In the genomic region with DNA sequence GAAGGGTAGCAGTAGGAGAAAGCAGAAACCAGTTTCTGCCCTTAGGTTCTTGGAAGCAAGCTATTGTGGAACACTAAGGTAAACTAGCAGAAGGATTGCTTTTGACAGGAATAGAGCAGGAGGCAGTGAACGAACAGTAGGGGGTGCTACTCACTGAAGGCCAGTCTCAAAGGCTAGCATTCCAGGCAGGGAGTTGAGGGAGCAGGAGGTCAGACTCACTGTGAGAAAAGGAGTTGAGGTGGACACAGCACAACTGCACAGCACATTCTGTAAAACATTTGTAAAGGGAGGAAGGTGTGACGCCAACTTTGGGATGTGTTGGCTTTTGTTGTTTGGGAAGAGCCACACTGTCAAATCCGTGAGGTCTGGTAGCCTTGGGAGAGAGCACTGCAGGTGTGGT, we compare ENCODE assay signal across 7 mouse cellular contexts. TPM values are rescaled to one million over a fixed set of nuclear protein-coding genes. Genes with fewer than 3 reads are reported as not detected.
DNase-seq lines count a peak whose midpoint lies in the region; ATAC-seq and TF ChIP-seq lines count a peak whose summit lies in the region.

No protein-coding gene starts in this region.

- H3K4me3 ChIP-seq in thymus, adult 2 months (ENCODE audit: control insufficient read depth, insufficient read depth, low read length) = no peak overlapping the region
- H3K4me3 ChIP-seq in embryonic facial prominence, embryonic 10.5 days = no peak overlapping the region
- no peak overlapping the region for H3K4me3 ChIP-seq in liver, embryonic 13.5 days (replicated peaks)
- no peak overlapping the region for H3K4me3 ChIP-seq in small intestine, adult 2 months (ENCODE audit: low read depth, low read length)

- no peaks in the 10 kb centered on the region for H3K9me3 ChIP-seq in embryonic facial prominence, embryonic 10.5 days
- no peaks in the 10 kb centered on the region for H3K9me3 ChIP-seq in liver, embryonic 13.5 days (replicated peaks)

- DNase-seq in thymus, adult 2 months = peak; percentile 44
- DNase-seq in thymus, adult 18-20 months = no peak
- DNase-seq in adrenal gland, postnatal 14 days = peak; percentile 79
- peak; percentile 42 for DNase-seq in embryonic facial prominence, embryonic 10.5 days (ENCODE audit: low spot score)
- DNase-seq in heart, postnatal 4 days = peak; percentile 72
- DNase-seq in liver, embryonic 13.5 days = peak; percentile 31

- no peaks in the 10 kb centered on the region for H3K36me3 ChIP-seq in thymus, adult 2 months (ENCODE audit: control insufficient read depth, insufficient read depth, low read length)
- H3K36me3 ChIP-seq in embryonic facial prominence, embryonic 10.5 days (replicated peaks) = 0 out of 2 replicates have a peak, but pooled peaks cover 8% of the 10 kb centered on the region
- no peaks in the 10 kb centered on the region for H3K36me3 ChIP-seq in liver, embryonic 13.5 days
- H3K36me3 ChIP-seq in small intestine, adult 2 months (ENCODE audit: control insufficient read depth, insufficient read depth, low read length) = peaks cover 3% of the 10 kb centered on the region; the same call in 1 of the 2 replicates

- ATAC-seq in liver, embryonic 13.5 days (ENCODE audit: low read depth) = no peak

- peaks cover 9% of the 10 kb centered on the region for H3K4me1 ChIP-seq in thymus, adult 2 months (replicated peaks; ENCODE audit: control insufficient read depth, insufficient read depth, low read length)
- H3K4me1 ChIP-seq in embryonic facial prominence, embryonic 10.5 days = peaks cover 14% of the 10 kb centered on the region
- peaks cover 60% of the 10 kb centered on the region for H3K4me1 ChIP-seq in liver, embryonic 13.5 days (replicated peaks)
- peaks cover 6% of the 10 kb centered on the region for H3K4me1 ChIP-seq in small intestine, adult 2 months (ENCODE audit: control insufficient read depth, insufficient read depth, insufficient read length, low read length)

- 0 out of 2 replicates have a peak overlapping the region, but pooled peaks have one; percentile 24 for H3K9ac ChIP-seq in liver, embryonic 13.5 days

- WGBS in thymus, adult 2 months = 72% methylated on average over 3 of the region's 3 CpGs
- 37% methylated on average over 3 of the region's 3 CpGs for WGBS in embryonic facial prominence, embryonic 10.5 days
- WGBS in liver, embryonic 13.5 days (ENCODE audit: insufficient replicate concordance) = 47% methylated on average over 3 of the region's 3 CpGs
- 34% methylated on average over 3 of the region's 3 CpGs for WGBS in small intestine, adult 2 months

- no peak overlapping the region for H3K27ac ChIP-seq in thymus, adult 2 months (ENCODE audit: control insufficient read depth, insufficient read depth, low read length)
- no peak overlapping the region for H3K27ac ChIP-seq in embryonic facial prominence, embryonic 10.5 days (replicated peaks)
- H3K27ac ChIP-seq in liver, embryonic 13.5 days = peak overlapping the region; percentile 18
- no peak overlapping the region for H3K27ac ChIP-seq in small intestine, adult 2 months (ENCODE audit: insufficient read depth, low read depth, low read length)

- no peak for TF ChIP-seq CTCF in thymus, adult 2 months (IDR thresholded peaks at IDR 0.05; ENCODE audit: borderline replicate concordance, control insufficient read depth, extremely low read depth, insufficient read depth, low read length, poor library complexity)
- peak; percentile 75; the same call in 1 of the 2 replicates for TF ChIP-seq CTCF in small intestine, adult 2 months (IDR thresholded peaks at IDR 0.05; ENCODE audit: extremely low read depth, insufficient read length, insufficient replicate concordance, low read depth, low read length)

- peak overlapping the region; percentile 49 for H3K4me2 ChIP-seq in liver, embryonic 13.5 days

- H3K27me3 ChIP-seq in thymus, adult 2 months (ENCODE audit: control insufficient read depth, insufficient read depth, low read length) = no peaks in the 10 kb centered on the region
- no peaks in the 10 kb centered on the region for H3K27me3 ChIP-seq in embryonic facial prominence, embryonic 10.5 days (replicated peaks; ENCODE audit: low read depth, poor library complexity, severe bottlenecking)
- no peaks in the 10 kb centered on the region for H3K27me3 ChIP-seq in liver, embryonic 13.5 days
- H3K27me3 ChIP-seq in small intestine, adult 2 months (ENCODE audit: control insufficient read depth, insufficient read depth, low read length) = no peaks in the 10 kb centered on the region

- TF ChIP-seq POLR2A in thymus, adult 2 months (IDR thresholded peaks at IDR 0.05; ENCODE audit: control insufficient read depth, extremely low read depth, insufficient read depth, low read length, poor library complexity) = no peak
- TF ChIP-seq POLR2A in small intestine, adult 2 months (IDR thresholded peaks at IDR 0.05; ENCODE audit: low read depth, low read length) = no peak

RNA-seq across cellular contexts. Expression of gene Snrk, which starts 3.0 kb away (rescaled TPM):
- polyA plus RNA-seq in thymus, adult 2 months (2012; rRNA removed) = 50.0 and 54.2 TPM in 2 replicates
- 275 and 291 TPM in 2 replicates for total RNA-seq in adrenal gland, postnatal 14 days (2021)
- polyA plus RNA-seq in embryonic facial prominence, embryonic 10.5 days (2016; fragmentation: Nextera tagmentation; extraction: Ambion mirVana) = 33.2 and 34.8 TPM in 2 replicates
- total RNA-seq in heart, postnatal 4 days (2021) = 10 to 100 TPM; 77.8 to 78.7 TPM
- polyA plus RNA-seq in liver, embryonic 13.5 days (2015; fragmentation: Nextera tagmentation; extraction: Ambion mirVana) = 14.6 and 21.8 TPM in 2 replicates
- 15.2 and 52.6 TPM in 2 replicates for polyA plus RNA-seq in small intestine, adult 2 months (2012; rRNA removed)

Comparison
In these comparisons a context has a peak if more than half of its experiments do, and no peak if none do; other contexts are left out.
1. DNase-seq: peak in thymus, adult 2 months (single experiment), adrenal gland, postnatal 14 days (single experiment), embryonic facial prominence, embryonic 10.5 days (single experiment), heart, postnatal 4 days (single experiment) and liver, embryonic 13.5 days (single experiment); none in thymus, adult 18-20 months (0 of 2).